Mouse (Mus musculus) spleen, adult 12 weeks (tissue): ENCODE measurements around the gene Calcb.

Experiments
- DNase-seq: peaks from one replicate; pipeline ENCODE4 v3.0.0; 2022; ENCODE audit warnings: low spot score

The Calcb gene

DNA sequence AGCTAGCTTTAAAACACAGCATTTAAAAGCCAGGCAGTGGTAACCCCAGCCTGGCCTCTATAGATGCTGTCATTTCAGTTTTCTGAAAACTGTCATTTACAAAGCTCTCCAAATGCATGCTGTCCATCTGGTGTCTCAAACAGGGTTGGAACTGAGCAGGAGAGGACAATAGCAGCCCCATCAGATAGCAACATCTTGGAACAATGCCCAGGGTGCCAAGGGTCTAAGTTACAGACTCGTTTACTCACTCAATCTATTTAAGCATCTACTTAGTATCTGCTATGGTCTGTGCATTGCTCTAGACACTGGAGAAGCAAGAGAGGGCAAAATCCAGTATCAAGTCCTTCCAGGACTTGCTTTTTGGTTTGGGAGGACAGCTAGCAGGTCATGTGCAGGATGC is 35.8 kb downstream of the Calcb start:
- no peak for DNase-seq

DNA sequence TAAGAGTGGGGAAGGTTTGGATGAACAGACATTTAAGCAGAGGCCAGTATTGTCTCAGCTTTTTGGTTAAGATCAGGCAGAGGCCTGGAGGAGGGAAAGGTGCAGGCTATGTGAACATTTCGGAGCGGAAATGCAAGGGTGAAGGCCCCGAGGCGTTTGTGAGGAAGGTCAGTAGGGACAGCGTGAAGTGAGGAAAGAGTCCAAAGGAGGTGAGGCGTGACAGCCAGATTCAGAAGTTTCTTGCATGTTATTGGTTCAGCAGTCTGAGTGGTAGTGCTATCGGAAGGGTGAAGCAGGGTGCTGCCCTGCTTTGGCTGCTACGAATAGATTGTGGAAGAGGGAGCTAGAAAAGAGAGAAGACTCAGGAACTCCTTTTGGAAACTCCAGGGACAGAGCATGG is 36.2 kb downstream of the Calcb start:
- no peak for DNase-seq

DNA sequence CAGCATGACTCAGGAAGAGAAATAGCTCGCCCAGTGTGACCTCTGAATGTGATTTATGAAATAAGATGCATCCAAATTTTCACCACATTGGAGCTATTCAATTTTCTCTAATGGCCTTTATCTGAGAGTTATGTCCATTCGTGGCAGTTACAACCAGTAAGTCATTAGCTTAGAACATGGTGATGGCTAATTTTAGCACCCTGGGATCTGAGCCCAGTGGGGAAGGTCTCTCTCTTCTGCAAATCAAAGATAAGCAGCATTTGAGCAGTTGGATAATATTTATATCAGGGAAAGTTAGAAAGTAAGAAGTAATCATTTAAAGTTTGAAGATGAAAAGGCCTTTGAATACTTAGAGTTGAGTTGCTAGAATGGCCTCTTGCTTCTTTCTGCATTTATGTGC is 44.2 kb downstream of the Calcb start:
- DNase-seq = no peak

DNA sequence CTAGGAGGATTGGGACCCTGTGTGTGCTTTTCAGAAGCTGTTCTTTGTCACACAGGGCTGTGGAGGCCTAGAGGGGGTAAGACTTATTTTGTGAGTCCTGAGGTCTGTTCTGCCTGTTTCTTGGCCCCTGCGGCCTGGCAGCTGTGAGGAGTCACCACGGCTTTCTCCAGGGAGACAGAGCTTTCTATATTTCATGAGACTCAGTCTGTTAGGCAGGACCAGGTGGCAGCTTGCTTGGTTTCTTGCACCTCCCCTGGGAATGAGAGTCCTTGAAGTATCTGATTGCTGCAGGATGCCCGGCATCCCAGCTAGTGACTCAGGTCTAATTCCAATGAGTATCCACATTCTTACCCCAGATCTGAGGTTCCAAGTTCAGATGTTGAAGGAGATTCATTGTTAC is 46.8 kb downstream of the Calcb start:
- DNase-seq = no peak

DNA sequence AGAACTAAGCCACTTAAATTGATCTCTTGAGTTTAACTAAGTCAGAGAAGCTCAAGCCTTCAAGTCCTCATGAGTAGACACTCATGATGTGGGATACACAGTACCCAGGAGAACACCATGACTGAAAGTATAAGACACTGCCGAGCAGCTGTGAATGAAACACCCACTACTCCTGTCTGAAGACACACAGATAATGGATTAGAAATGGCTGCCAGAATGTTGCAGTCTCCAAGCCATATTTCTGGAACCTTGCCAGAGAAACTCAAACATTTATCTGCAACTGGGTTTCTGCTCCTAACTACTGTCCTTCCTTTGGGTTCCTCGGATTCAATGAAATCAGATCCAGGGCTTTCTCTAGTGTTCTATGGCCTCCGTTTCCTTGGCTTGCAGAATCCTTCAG is 48.1 kb downstream of the Calcb start:
- no peak for DNase-seq

DNA sequence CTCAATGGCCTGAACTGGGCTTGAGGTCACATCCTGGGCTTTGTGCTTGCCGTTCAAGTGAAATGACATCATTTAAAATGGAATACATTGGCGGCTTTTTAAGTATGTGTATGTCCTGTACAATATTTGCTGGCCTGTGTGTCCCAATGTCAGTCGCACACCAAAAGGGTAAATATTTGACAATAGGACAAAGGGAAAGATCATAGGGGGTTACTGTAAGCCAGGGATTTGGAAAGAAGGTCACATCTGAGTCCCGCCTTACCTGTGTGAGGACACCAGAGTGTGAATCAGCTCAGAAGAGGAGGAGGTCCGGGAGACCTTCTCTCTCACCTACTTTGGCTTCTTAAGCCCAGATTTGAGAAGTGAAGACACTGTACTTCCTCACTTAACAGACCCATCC is 50.1 kb downstream of the Calcb start:
- no peak for DNase-seq

DNA sequence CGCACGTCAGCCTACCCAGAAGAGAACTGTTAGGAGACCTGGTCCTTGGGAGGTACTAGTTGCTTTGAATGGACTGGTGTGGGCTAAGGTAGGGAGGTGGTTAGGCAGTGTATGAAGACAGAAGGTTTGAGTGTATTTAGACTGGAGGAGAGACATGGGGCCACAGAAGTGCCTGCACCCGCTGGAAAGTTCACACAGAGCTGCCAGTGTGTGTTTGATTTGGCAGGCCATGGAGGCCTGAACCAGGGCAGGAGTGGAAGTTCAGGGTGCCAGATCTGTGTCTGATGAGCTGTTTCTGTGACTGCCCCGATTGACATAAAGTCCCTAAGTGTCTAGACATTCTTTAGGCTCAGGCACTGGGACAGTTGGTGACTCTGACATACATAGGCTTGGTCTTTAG is 50.6 kb downstream of the Calcb start:
- no peak for DNase-seq

DNA sequence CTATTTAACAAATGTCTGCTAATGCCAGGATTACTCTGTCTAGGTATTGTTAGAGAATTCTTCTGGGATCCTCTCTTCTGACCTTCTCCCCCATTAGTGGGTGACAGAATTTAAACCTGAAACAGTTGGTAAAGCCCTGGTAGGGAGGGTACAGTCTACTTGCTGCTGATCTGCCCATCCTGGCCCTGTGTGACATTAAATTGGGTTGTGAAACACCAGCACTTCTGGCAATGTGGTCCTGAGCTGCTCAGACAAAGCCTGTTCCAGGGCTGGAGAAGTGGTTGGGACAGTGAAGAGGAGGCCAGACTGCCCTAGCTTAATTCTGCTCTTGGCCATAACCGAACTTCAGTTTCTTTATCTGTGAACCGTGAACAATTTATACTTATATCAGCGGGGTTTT is 52.1 kb downstream of the Calcb start:
- DNase-seq = no peak

DNA sequence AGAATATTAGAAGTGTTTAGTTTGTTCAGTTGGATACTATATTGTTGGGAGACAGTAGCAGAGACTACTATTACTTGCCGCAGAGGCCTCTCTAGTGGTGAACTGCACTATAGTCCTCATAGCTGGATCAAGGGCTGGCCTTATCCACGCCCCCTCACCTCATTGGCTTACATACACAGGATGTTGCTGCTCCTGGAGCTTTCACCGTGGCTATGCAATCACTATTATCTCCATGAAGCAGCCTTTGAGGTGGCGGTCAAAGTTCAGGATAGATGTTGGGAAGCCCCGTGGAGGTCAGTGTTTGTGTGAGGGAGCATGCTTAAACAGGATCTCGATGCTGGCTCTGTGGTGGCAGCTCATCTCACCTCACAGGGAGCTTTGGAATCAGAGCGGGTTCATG is 53.4 kb downstream of the Calcb start:
- DNase-seq = no peak
